Mouse (Mus musculus): Measurements from ENCODE around the gene Insl3. TPM values are rescaled to one million over a fixed set of nuclear protein-coding genes. Genes with fewer than 3 reads are reported as not detected.
A peak's percentile ranks its signal among the peaks of the same experiment; 100 is the strongest.
"Not testable (repeated sequence)": the region's sequence is repeated elsewhere in the genome, so short reads cannot be mapped to it uniquely, and the experiment has no call there.

Insl3 gene
- polyA plus RNA-seq, 1 experiment from 2014 or later, result 1.1 TPM

DNA sequence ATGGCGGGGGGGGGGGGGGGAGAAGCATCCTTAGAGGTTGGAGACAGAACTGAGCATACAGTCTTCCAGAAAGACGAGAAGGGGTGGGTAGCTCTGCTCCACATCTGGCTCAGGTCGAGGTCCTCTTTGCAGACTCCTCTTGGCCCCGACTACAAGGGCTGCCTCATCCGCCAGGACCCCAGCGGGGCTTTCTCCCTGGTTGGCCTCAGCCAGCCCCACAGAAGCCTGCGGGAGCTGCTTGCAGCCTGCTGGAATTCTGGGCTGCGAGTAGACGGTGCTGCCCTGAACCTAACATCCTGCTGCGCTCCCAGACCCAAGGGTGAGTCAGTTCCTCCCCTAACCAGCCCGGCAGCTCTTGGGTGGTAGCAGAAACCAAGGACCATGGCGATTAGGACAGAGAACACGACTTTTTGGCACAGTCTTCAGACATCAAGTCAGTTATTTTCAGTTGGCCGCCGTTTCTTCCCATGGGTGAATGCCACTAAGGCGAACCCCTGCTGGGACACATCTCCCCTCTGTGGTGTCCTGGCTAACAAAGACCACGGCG lies 7.6 kb upstream of the Insl3 start:
- Histone ChIP-seq H3K4me1 (ENCODE audit: control insufficient read depth, insufficient read depth, low read length) (peaks cover 24% of the 10 kb centered on the region), H3K36me3 (ENCODE audit: control insufficient read depth, insufficient read depth, low read length) (no peaks in the 10 kb centered on the region), H3K27me3 (ENCODE audit: control insufficient read depth, insufficient read depth, low read length) (peaks cover 75% of the 10 kb centered on the region), H3K9ac (ENCODE audit: low read length) (no peak overlapping the region), H3K4me2 (ENCODE audit: low read depth, low read length) (no peak overlapping the region), H3K4me3 (replicated peaks; ENCODE audit: low read length) (no peak overlapping the region), H3K27ac (ENCODE audit: low read length) (no peak overlapping the region), H3K9me3 (replicated peaks; ENCODE audit: control insufficient read depth, low read length) (no peaks in the 10 kb centered on the region)
- ATAC-seq (ENCODE audit: insufficient read depth, low FRiP score), result no peak
- 25% methylated on average over 17 of the region's 18 CpGs for WGBS

DNA sequence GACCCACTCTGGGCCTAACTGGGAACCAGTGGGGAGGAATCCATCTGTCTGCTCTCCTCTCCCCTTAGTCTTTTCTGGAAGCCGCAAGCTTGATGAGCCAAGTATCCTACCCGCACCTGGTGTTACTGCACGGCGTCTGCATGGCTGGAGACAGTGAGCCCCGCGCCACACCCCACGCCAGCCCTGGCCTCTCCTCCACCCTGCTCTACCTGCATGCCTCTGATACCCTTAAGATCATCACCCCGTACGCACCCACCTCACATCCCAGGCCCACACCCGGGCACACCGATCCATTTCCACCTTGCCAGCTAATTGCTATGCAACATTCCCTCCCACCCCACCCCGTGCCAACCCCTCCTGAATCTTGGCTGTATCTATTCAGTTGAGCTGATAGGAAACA lies 6.2 kb upstream of the Insl3 start:
- no peak overlapping the region for H3K4me3 ChIP-seq (replicated peaks; ENCODE audit: low read length)
- no peaks in the 10 kb centered on the region for H3K36me3 ChIP-seq (ENCODE audit: control insufficient read depth, insufficient read depth, low read length)
- peaks cover 27% of the 10 kb centered on the region for H3K4me1 ChIP-seq (ENCODE audit: control insufficient read depth, insufficient read depth, low read length)
- H3K27me3 ChIP-seq (ENCODE audit: control insufficient read depth, insufficient read depth, low read length), result peaks cover 89% of the 10 kb centered on the region
- H3K4me2 ChIP-seq (ENCODE audit: low read depth, low read length), result no peak overlapping the region
- WGBS, result 78% methylated on average over 12 of the region's 12 CpGs
- no peak overlapping the region for H3K27ac ChIP-seq (ENCODE audit: low read length)
- no peak for ATAC-seq (ENCODE audit: insufficient read depth, low FRiP score)
- no peak overlapping the region for H3K9ac ChIP-seq (ENCODE audit: low read length)
- no peaks in the 10 kb centered on the region for H3K9me3 ChIP-seq (replicated peaks; ENCODE audit: control insufficient read depth, low read length)

DNA sequence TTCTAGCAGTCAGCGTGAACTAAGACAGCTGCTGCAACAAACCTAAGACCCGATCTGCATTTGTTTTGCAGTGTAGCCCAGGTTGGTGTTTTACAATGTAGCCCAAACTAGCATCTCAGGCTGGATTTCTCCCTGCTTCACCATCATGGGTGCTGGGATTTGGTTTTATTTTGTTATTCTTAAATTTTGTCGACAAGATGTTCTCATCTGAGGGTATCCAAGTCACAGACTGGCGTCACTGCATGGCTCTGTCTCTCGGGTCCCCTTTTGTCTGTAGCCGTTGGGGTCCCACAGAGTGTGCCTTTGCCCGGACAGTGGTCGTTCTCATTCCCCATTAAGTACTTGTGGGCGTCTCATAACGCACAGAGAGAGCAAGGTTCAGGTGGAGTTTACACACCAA lies 4.3 kb upstream of the Insl3 start:
- peaks cover 99% of the 10 kb centered on the region for H3K27me3 ChIP-seq (ENCODE audit: control insufficient read depth, insufficient read depth, low read length)
- H3K9ac ChIP-seq (ENCODE audit: low read length), result no peak overlapping the region
- H3K27ac ChIP-seq (ENCODE audit: low read length), result no peak overlapping the region
- peaks cover 22% of the 10 kb centered on the region for H3K4me1 ChIP-seq (ENCODE audit: control insufficient read depth, insufficient read depth, low read length)
- H3K36me3 ChIP-seq (ENCODE audit: control insufficient read depth, insufficient read depth, low read length), result no peaks in the 10 kb centered on the region
- no peak overlapping the region for H3K4me3 ChIP-seq (replicated peaks; ENCODE audit: low read length)
- no peak overlapping the region for H3K4me2 ChIP-seq (ENCODE audit: low read depth, low read length)
- WGBS, result 33% methylated on average over 10 of the region's 10 CpGs
- H3K9me3 ChIP-seq (replicated peaks; ENCODE audit: control insufficient read depth, low read length), result no peaks in the 10 kb centered on the region
- ATAC-seq (ENCODE audit: insufficient read depth, low FRiP score), result no peak

DNA sequence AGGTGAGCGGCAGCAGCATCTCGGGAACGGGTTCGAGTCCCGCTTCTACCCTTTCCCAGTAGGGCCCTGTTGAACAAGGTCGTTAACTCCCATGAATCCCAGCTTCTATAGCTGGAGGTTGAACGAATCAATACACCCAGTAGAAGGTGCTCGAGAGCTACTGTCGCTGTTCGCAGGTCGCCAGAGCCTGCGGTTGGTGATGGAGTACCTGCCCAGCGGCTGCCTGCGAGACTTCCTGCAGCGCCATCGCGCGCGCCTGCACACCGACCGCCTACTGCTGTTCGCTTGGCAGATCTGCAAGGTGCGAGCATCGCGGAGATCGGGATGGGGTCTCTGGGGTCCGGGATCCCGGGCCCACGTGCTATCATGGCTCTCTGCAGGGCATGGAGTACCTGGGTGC lies 3.4 kb upstream of the Insl3 start:
- peak overlapping the region; percentile 44 for H3K4me2 ChIP-seq (ENCODE audit: low read depth, low read length)
- H3K9ac ChIP-seq (ENCODE audit: low read length), result no peak overlapping the region
- peaks cover 99% of the 10 kb centered on the region for H3K27me3 ChIP-seq (ENCODE audit: control insufficient read depth, insufficient read depth, low read length)
- H3K9me3 ChIP-seq (replicated peaks; ENCODE audit: control insufficient read depth, low read length), result no peaks in the 10 kb centered on the region
- H3K4me1 ChIP-seq (ENCODE audit: control insufficient read depth, insufficient read depth, low read length), result peaks cover 20% of the 10 kb centered on the region
- WGBS, result 18% methylated on average over 29 of the region's 29 CpGs
- H3K27ac ChIP-seq (ENCODE audit: low read length), result no peak overlapping the region
- no peaks in the 10 kb centered on the region for H3K36me3 ChIP-seq (ENCODE audit: control insufficient read depth, insufficient read depth, low read length)
- no peak; the same call in 1 of the 2 replicates for ATAC-seq (ENCODE audit: insufficient read depth, low FRiP score)
- peak overlapping the region; percentile 20 for H3K4me3 ChIP-seq (replicated peaks; ENCODE audit: low read length)

DNA sequence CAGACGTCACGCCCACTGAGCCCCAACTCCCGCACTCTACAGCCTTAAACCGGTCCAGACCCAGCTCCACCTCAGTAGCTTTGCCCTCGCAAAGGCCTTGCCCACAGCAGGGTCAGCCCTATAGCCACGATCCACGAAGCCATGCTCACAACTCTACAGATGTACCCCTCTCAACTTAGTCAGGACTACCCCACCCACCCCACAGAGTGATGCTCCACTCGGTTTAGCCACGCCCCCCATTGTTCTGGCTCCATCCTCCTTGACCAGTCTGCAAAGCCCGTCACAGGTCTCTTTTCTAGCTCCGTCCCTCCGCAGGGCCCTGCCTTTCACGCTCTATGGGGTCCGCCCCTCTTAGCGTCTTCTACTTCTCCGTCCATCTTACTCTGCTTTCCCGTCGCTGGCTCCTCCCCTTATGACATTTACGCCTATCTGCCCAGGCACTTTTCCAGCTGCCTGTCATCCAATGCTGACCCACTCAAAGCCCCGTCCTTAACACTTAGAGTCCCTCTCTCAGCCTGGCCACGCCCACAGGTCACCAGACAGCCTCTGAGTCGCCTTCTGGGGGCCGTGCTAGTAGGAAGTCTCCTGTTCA lies 2.8 kb upstream of the Insl3 start:
- no peak overlapping the region for H3K9ac ChIP-seq (ENCODE audit: low read length)
- H3K4me2 ChIP-seq (ENCODE audit: low read depth, low read length), result peak overlapping the region; percentile 44

DNA sequence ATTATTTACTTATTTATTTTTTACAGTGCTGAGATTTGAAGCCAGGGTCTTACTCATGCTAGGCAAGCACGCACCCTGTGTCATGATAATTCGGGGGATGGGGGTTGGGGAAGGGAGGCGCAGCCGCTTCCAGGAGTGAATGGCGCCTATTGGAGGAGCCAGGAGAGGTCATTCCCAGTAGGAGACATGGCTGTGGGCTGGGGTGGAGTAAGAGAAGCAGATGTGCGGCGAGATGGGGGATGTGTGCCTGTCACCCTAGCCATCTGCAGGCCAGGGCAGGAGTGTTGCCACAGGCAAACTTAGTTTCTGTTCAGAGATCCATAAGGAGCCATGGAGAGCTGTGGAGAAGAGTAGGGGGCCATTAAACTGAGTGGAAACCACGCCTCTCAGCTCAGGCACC lies 1.4 kb upstream of the Insl3 start:
- H3K4me3 ChIP-seq (replicated peaks; ENCODE audit: low read length), result no peak overlapping the region
- no peak overlapping the region for H3K4me2 ChIP-seq (ENCODE audit: low read depth, low read length)
- WGBS, result 9% methylated on average over 8 of the region's 8 CpGs
- no peaks in the 10 kb centered on the region for H3K36me3 ChIP-seq (ENCODE audit: control insufficient read depth, insufficient read depth, low read length)
- ATAC-seq (ENCODE audit: insufficient read depth, low FRiP score), result no peak
- no peak overlapping the region for H3K27ac ChIP-seq (ENCODE audit: low read length)
- H3K9ac ChIP-seq (ENCODE audit: low read length), result no peak overlapping the region
- H3K27me3 ChIP-seq (ENCODE audit: control insufficient read depth, insufficient read depth, low read length), result peaks cover 100% of the 10 kb centered on the region
- peaks cover 15% of the 10 kb centered on the region for H3K4me1 ChIP-seq (ENCODE audit: control insufficient read depth, insufficient read depth, low read length)
- no peaks in the 10 kb centered on the region for H3K9me3 ChIP-seq (replicated peaks; ENCODE audit: control insufficient read depth, low read length)

More for the DNA sequence above, 2.8 kb upstream of the Insl3 start:
- Histone ChIP-seq H3K36me3 (ENCODE audit: control insufficient read depth, insufficient read depth, low read length) (no peaks in the 10 kb centered on the region), H3K27me3 (ENCODE audit: control insufficient read depth, insufficient read depth, low read length) (peaks cover 99% of the 10 kb centered on the region), H3K4me1 (ENCODE audit: control insufficient read depth, insufficient read depth, low read length) (peaks cover 20% of the 10 kb centered on the region), H3K4me3 (replicated peaks; ENCODE audit: low read length) (peak overlapping the region; percentile 20), H3K27ac (ENCODE audit: low read length) (no peak overlapping the region), H3K9me3 (replicated peaks; ENCODE audit: control insufficient read depth, low read length) (no peaks in the 10 kb centered on the region)
- WGBS, result 9% methylated on average over 23 of the region's 23 CpGs
- ATAC-seq (ENCODE audit: insufficient read depth, low FRiP score), result peak; percentile 39; the same call in 1 of the 2 replicates

DNA sequence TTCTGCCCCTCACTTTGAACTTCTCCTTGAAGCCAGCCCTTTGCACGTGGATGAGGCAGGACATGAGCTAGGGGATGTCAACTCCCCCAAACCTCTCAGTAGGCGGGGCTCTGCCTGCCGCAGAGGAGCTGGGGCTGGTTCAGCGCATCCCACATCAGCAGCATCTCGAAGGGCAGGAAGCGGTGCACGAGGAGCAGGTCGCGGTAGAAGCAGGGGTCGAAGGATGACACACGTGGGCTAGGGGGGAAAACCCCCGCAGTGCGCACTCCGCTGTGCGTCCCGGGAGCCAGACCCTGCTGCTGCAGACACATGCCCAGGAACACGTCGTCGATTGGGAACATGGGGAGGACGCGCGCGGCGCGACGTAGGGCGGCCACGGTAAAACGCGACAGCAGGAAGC lies 3.5 kb downstream of the Insl3 start:
- no peak overlapping the region for H3K9ac ChIP-seq (ENCODE audit: low read length)
- no peak overlapping the region for H3K27ac ChIP-seq (ENCODE audit: low read length)
- H3K4me3 ChIP-seq (replicated peaks; ENCODE audit: low read length), result peak overlapping the region; percentile 18
- no peak for ATAC-seq (ENCODE audit: insufficient read depth, low FRiP score)
- peaks cover 6% of the 10 kb centered on the region for H3K4me1 ChIP-seq (ENCODE audit: control insufficient read depth, insufficient read depth, low read length)
- H3K36me3 ChIP-seq (ENCODE audit: control insufficient read depth, insufficient read depth, low read length), result no peaks in the 10 kb centered on the region
- 17% methylated on average over 30 of the region's 30 CpGs for WGBS
- no peak overlapping the region for H3K4me2 ChIP-seq (ENCODE audit: low read depth, low read length)
- peaks cover 76% of the 10 kb centered on the region for H3K27me3 ChIP-seq (ENCODE audit: control insufficient read depth, insufficient read depth, low read length)
- no peaks in the 10 kb centered on the region for H3K9me3 ChIP-seq (replicated peaks; ENCODE audit: control insufficient read depth, low read length)

DNA sequence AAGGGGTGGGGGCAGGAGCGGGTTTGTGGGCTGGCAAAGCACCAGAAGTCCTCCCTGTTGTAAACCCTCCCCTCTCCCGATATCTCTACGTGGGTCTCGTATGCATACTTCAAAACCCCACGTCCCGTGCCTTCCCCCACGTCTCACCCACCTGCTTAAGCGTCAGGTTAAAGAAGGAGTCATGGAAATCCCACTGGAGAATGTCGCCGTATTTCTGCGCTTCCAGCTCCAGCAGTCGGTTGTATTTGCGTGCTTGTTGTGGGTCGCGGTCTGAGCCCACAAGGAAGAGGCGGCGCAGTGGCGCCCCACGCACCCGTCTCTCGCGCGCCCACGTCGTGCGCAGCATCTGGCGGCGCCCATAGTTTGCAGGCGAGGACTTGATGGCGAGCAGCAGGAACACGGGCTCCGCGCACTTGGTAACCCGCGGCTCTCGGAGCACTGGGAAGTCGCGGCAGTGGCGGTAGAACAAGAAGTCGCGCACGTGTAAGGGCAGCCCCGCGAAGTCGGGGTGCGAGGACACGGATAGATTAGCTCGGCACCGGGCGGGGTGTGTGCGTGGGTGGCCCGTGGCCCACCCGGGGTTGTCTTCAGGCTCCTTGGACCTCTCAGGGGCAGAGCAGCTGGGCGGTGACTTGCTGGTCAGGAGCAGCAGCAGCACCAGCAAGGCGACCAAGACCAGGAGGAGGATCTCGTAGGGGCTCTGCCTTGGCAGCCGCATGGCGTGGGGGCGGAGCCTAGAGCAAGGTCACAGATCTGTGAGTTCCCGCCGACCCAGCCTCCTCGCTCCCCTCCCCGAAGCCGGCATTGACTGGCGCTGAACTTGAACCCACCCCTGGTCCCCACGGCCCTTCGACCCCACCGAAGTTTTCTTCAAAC lies 4.4 kb downstream of the Insl3 start:
- Histone ChIP-seq H3K27ac (ENCODE audit: low read length) (no peak overlapping the region), H3K9ac (ENCODE audit: low read length) (no peak overlapping the region), H3K4me2 (ENCODE audit: low read depth, low read length) (peak overlapping the region; percentile 33), H3K36me3 (ENCODE audit: control insufficient read depth, insufficient read depth, low read length) (no peaks in the 10 kb centered on the region), H3K4me1 (ENCODE audit: control insufficient read depth, insufficient read depth, low read length) (peaks cover 6% of the 10 kb centered on the region), H3K27me3 (ENCODE audit: control insufficient read depth, insufficient read depth, low read length) (peaks cover 67% of the 10 kb centered on the region), H3K9me3 (replicated peaks; ENCODE audit: control insufficient read depth, low read length) (no peaks in the 10 kb centered on the region), H3K4me3 (replicated peaks; ENCODE audit: low read length) (peak overlapping the region; percentile 18)
- peak; percentile 14; the same call in 1 of the 2 replicates for ATAC-seq (ENCODE audit: insufficient read depth, low FRiP score)
- 14% methylated on average over 68 of the region's 68 CpGs for WGBS

DNA sequence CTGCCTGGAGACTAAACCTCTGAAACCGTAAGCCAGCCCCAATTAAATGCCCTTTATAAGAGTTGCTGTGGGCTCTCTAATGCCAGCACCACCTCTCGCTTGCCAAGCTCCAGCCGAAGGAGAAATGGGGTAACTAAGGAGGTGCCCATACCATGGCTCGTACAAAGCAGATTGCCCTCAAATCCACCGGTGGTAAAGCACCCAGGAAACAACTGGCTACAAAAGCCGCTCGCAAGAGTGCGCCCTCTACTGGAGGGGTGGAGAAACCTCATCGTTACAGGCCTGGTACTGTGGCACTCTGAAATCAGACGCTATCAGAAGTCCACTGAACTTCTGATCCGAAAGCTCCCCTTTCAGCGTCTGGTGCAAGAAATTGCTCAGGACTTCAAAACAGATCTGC lies 6.4 kb downstream of the Insl3 start:
- ATAC-seq (ENCODE audit: insufficient read depth, low FRiP score); H3K9me3 ChIP-seq (replicated peaks; ENCODE audit: control insufficient read depth, low read length); H3K4me3 ChIP-seq (replicated peaks; ENCODE audit: low read length); H3K4me1 ChIP-seq (ENCODE audit: control insufficient read depth, insufficient read depth, low read length); H3K9ac ChIP-seq (ENCODE audit: low read length); H3K4me2 ChIP-seq (ENCODE audit: low read depth, low read length); H3K36me3 ChIP-seq (ENCODE audit: control insufficient read depth, insufficient read depth, low read length); H3K27ac ChIP-seq (ENCODE audit: low read length): not testable (repeated sequence)
- WGBS, result 69% methylated on average over 12 of the region's 12 CpGs
- peaks cover 52% of the 10 kb centered on the region for H3K27me3 ChIP-seq (ENCODE audit: control insufficient read depth, insufficient read depth, low read length)
